Mouse (Mus musculus) lung, postnatal 0 days (tissue): Measurements from ENCODE around the gene Gm20388.

Source experiments
- CTCF ChIP-seq: IDR thresholded peaks from 2 replicates; pipeline ENCODE4 v1.5.1; 2016; ENCODE audit warnings: antibody characterized with exemption, mild to moderate bottlenecking
- EP300 ChIP-seq: IDR thresholded peaks from 2 replicates; pipeline ENCODE4 v1.6.1; 2016; ENCODE audit warnings: antibody characterized with exemption, mild to moderate bottlenecking, control low read depth

GRCm38 (mm10) chr8:122824571-122824970 lies 2913.9 kb downstream of the Gm20388 start:
- TF ChIP-seq EP300 (no peak), CTCF (no peak)
